Mouse (Mus musculus): Measurements from ENCODE around the gene Zfp429.

DNA sequence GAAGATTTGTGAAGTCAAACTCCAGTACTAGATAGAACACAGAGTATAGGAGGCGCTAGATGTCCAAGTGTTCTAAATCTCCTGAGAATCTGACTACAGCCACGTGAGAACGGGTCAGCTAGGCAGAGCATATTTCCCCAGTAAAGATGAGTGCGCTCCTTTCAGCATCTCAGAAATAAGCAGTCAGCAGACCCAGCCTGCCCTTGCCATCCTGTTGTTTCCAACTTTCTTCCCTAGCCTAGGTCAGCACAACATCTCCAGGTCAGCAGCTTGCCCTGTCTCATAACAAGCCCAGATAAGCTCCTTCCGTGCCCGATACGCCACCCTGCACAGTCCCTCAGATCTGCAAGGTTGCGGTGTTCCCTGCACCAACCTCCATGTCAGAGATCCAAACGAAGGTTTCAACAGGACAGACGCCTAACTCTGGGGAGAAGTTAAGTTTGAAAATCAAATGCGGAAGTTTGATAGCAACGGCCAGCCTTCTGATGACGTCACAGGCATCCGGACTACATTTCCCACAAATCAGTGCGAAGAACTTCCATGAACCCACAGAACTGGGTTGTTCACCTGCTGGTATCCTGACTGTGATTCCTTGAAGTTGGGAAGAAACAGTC, 39.4 kb downstream of the Zfp429 start, which contains the start of the genes Gm28044 and Zfp953:
- TF ChIP-seq ZC3H11A (IDR thresholded peaks at IDR 0.05; ENCODE audit: borderline replicate concordance, low read depth, low read length): no peak
- TF ChIP-seq CHD2 (IDR thresholded peaks at IDR 0.05; ENCODE audit: low read depth, low read length): no peak
- TF ChIP-seq MAFK (IDR thresholded peaks at IDR 0.05; ENCODE audit: insufficient read depth, low read depth, low read length): no peak

Data from ES-E14 (cell line).